Mouse (Mus musculus) liver, adult 2 months (tissue): Measurements from ENCODE around the gene Gm20503. TPM values are rescaled to one million over a fixed set of nuclear protein-coding genes. Genes with fewer than 3 reads are reported as not detected.

Experiments used
- DNase-seq: peaks from one replicate; pipeline ENCODE4 v3.0.0-alpha.2; 2011; ENCODE audit warnings: low read depth, low spot score; ENCODE audit errors: extremely low read depth
- H3K27ac ChIP-seq: fragments of 200-500 bp; replicated peaks from 2 replicates; pipeline ENCODE4 v1.5.1; 2012; ENCODE audit warnings: low read depth, mild to moderate bottlenecking, control low read depth, inconsistent platforms, low read length; ENCODE audit not compliant: insufficient read depth
- H3K27me3 ChIP-seq: fragments of 200-500 bp; 2 replicates; pipeline ENCODE4 v1.6.1; 2012; ENCODE audit warnings: mild to moderate bottlenecking, moderate library complexity, low read length, inconsistent platforms; ENCODE audit not compliant: control insufficient read depth, insufficient read depth
- H3K36me3 ChIP-seq: fragments of 200-500 bp; 2 replicates; pipeline ENCODE4 v1.6.1; 2012; ENCODE audit warnings: low read length, inconsistent platforms; ENCODE audit not compliant: control insufficient read depth, insufficient read depth
- H3K4me1 ChIP-seq: fragments of 200-500 bp; 2 replicates; pipeline ENCODE4 v1.6.1; 2011; ENCODE audit warnings: low read length; ENCODE audit not compliant: control insufficient read depth, insufficient read depth
- H3K4me3 ChIP-seq: fragments of 200-500 bp; 2 replicates; pipeline ENCODE4 v1.5.1; 2011; ENCODE audit warnings: low read depth, mild to moderate bottlenecking, control low read depth, low read length, moderate library complexity; ENCODE audit not compliant: insufficient read depth
- H3K79me2 ChIP-seq: fragments of 200-500 bp; 2 replicates; pipeline ENCODE4 v1.6.1; 2012; ENCODE audit warnings: inconsistent platforms, mild to moderate bottlenecking, low read length, moderate library complexity; ENCODE audit not compliant: control insufficient read depth, insufficient read depth
- H3K9ac ChIP-seq: fragments of 200-500 bp; 2 replicates; pipeline ENCODE4 v1.6.1; 2012; ENCODE audit warnings: low read depth, mild to moderate bottlenecking, control low read depth, inconsistent platforms, low read length
- CTCF ChIP-seq: fragments of 200-500 bp; IDR thresholded peaks from 2 replicates; pipeline ENCODE4 v1.5.1; 2011; ENCODE audit warnings: low read depth, low read length, control low read depth
- POLR2A ChIP-seq: fragments of 200-500 bp; IDR thresholded peaks from 2 replicates; pipeline ENCODE4 v1.6.1; 2011; ENCODE audit warnings: low read length, control low read depth; ENCODE audit not compliant: insufficient read depth; ENCODE audit errors: extremely low read depth
- WGBS: fragments of 180-500 bp; shearing (Covaris S2); methylation state at CpG from one replicate; pipeline ENCODE4 v1.1.7; 2018; 5-methylcytosine and 5-hydroxymethylcytosine counted together
- polyA plus RNA-seq: library from polyadenylated mRNA; depleted of rRNA; stranded (reverse); fragments of >200 nt; gene quantifications from 2 replicates; pipeline ENCODE4 v1.2.3, GENCODE M21; 2012
- total RNA-seq: library from RNA; depleted of rRNA; stranded (reverse); fragments of >200 nt; gene quantifications from 2 replicates; pipeline ENCODE4 v1.2.3, GENCODE M21; 2014

The Gm20503 gene
- total and polyA plus RNA-seq, 2 experiments: not detected

DNA sequence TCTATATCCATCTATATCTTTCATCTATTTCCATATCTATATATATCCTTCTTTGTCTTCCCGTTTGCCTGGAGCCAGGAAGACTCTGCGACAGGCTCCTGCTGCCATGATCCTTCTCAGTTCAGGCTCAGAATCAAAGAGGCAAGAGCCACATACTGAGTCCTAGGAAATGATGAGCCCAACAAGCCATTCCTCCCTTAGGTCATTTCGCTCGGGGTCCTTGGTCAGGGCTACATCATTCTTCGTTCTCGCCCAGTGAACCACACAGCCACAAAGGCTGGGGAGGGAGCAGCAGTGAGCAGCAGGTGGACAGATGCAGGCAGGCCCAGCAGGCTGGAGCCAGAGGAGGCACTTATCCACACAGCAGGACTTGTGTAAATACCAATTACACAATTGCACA lies 21.6 kb upstream of the Gm20503 start:
- Histone ChIP-seq H3K4me1 (peaks cover 6% of the 10 kb centered on the region), H3K27ac (no peak overlapping the region), H3K9ac (no peak overlapping the region), H3K36me3 (no peaks in the 10 kb centered on the region; the same call in 1 of the 2 replicates), H3K79me2 (no peaks in the 10 kb centered on the region), H3K4me3 (no peak overlapping the region), H3K27me3 (no peaks in the 10 kb centered on the region)
- no peak for DNase-seq
- TF ChIP-seq POLR2A (no peak), CTCF (no peak)
- WGBS: 95% methylated on average over 6 of the region's 6 CpGs

DNA sequence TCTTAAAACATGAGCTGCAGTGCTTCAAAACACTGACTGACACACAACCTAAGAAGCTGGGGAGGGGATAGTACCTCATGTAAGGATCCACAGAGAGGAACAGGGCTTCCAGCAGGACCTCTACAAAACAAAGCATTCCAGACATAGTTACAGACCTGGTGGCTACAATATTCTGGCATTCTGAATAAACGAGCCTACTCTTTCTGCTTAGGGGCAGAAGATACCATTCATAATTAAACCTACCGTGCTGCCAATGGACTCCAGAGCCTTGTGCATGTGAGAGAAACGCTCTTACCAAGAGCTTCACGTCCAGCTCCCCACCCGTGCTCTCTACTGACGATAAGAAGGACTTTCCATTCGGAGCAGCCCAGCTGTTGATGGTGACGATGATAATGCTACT lies 20.2 kb upstream of the Gm20503 start:
- Histone ChIP-seq H3K4me1 (peaks cover 6% of the 10 kb centered on the region), H3K9ac (no peak overlapping the region), H3K36me3 (no peaks in the 10 kb centered on the region; the same call in 1 of the 2 replicates), H3K27ac (no peak overlapping the region), H3K79me2 (no peaks in the 10 kb centered on the region), H3K4me3 (no peak overlapping the region), H3K27me3 (no peaks in the 10 kb centered on the region)
- no peak for TF ChIP-seq CTCF
- no peak for TF ChIP-seq POLR2A
- DNase-seq: no peak
- WGBS: 92% methylated on average over 8 of the region's 8 CpGs

DNA sequence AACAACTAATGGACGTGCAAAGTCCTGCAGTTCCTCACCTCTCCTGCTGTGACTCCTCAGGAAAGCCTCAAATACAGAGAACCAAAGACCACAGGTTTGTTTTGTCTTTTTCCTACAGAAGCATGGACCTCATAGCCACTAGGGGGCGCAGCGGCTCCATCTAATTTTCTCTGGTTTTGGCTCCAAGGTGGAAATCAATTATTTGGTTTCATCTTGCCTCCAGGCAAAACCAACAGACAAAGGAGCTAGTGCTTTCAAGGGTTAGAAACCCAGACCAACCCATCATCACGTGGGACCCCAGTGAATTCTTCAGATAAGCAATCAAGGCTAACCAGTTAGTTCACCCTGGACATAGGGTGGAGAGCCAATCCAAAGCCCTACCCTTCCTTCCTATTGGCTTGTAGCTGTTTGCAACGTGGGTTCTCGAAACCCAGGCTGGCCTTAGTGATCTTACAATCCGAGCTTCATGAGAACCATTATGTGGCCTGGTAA lies 17.8 kb upstream of the Gm20503 start:
- H3K36me3 ChIP-seq: no peaks in the 10 kb centered on the region
- no peaks in the 10 kb centered on the region for H3K27me3 ChIP-seq
- no peak overlapping the region for H3K4me3 ChIP-seq
- no peak overlapping the region for H3K27ac ChIP-seq
- peaks cover 6% of the 10 kb centered on the region for H3K4me1 ChIP-seq
- peak; percentile 70 for TF ChIP-seq CTCF
- TF ChIP-seq POLR2A: no peak
- peak; percentile 73 for DNase-seq
- H3K79me2 ChIP-seq: no peaks in the 10 kb centered on the region
- 8% methylated on average over 7 of the region's 7 CpGs for WGBS
- H3K9ac ChIP-seq: no peak overlapping the region

DNA sequence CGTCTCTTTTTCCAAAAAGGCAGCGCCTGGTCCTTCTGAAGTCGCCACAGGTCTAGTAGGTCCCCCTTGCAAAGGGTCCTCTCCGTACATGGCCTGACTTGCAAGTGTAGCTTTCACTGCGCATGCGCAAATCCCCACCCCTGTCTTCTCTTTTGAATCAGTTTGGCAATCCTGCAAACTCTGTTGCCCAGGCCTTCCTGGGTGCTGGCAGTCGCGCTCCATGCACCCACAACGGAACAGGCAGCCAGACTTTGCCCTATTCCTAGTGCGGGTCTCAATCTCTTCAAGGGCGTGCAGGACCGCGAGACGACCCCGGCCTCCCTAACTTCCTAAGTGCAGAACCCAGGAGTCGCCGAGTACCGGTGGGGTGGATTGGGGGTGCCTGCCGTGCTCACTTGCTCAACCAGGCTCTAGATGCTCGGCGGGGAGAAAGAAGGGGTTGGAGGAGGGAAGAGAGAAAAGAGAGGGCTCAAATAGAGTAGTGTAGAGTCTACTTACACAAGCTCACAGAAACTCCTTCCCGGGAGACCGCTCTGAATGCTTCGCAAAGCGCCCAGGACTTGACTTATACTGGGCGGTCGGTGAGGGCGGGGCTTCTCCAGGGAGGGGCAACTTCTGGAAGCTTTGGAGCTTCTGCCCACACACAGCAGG lies 16.3 kb upstream of the Gm20503 start, which contains the start of gene Ptgr1:
Gene Ptgr1, minus strand, starts transcription at position 580 of the 651 bp plus-strand sequence.
- H3K36me3 ChIP-seq: no peaks in the 10 kb centered on the region
- no peaks in the 10 kb centered on the region for H3K27me3 ChIP-seq
- H3K4me1 ChIP-seq: peaks cover 6% of the 10 kb centered on the region
- TF ChIP-seq CTCF (no peak), POLR2A (no peak)
- H3K27ac ChIP-seq: no peak within 1 kb of the TSS
- peak within 1 kb of the TSS; percentile 63 for H3K4me3 ChIP-seq
- no peaks in the 10 kb centered on the region for H3K79me2 ChIP-seq
- 2% methylated on average over 28 of the region's 28 CpGs for WGBS
- peak within 1 kb of the TSS; percentile 43 for H3K9ac ChIP-seq
- peak; percentile 86 for DNase-seq

- no peaks in the 10 kb centered on the region for H3K36me3 ChIP-seq
Observed at GRCm38 (mm10) chr4:58989303-58989898, 13.6 kb upstream of the Gm20503 start.

More at GRCm38 (mm10) chr4:58989303-58989898, 13.6 kb upstream of the Gm20503 start:
- 0 out of 2 replicates have a peak, but pooled peaks cover 2% of the 10 kb centered on the region for H3K27me3 ChIP-seq
- no peak for TF ChIP-seq POLR2A
- TF ChIP-seq CTCF: no peak
- H3K79me2 ChIP-seq: no peaks in the 10 kb centered on the region
- H3K4me3 ChIP-seq: no peak overlapping the region
- 79% methylated on average over 7 of the region's 7 CpGs for WGBS
- peaks cover 6% of the 10 kb centered on the region for H3K4me1 ChIP-seq
- no peak overlapping the region for H3K9ac ChIP-seq
- DNase-seq: no peak
- no peak overlapping the region for H3K27ac ChIP-seq
